Mouse (Mus musculus) small intestine, adult 10 weeks (tissue): Measurements from ENCODE around the gene Arid3b. TPM values are rescaled to one million over a fixed set of nuclear protein-coding genes. Genes with fewer than 3 reads are reported as not detected.

ENCODE experiments used
- polyA plus RNA-seq: library from polyadenylated mRNA; stranded (reverse); fragments of 350-450 nt; fragmentation: Illumina TruSeq; extraction: RNeasy Lipid Tissue Mini Kit (QIAGEN cat#74804); gene quantifications from one replicate; pipeline ENCODE4 v1.2.3, GENCODE M21; 2014; ENCODE audit warnings: low replicate concordance

Gene Arid3b
- polyA plus RNA-seq, result 3.3 TPM

GRCm38 (mm10) chr9:57836581-57837170 lies at the start of gene Arid3b:
TSS of gene Arid3b (minus strand) at chr9:57836793.

DNA sequence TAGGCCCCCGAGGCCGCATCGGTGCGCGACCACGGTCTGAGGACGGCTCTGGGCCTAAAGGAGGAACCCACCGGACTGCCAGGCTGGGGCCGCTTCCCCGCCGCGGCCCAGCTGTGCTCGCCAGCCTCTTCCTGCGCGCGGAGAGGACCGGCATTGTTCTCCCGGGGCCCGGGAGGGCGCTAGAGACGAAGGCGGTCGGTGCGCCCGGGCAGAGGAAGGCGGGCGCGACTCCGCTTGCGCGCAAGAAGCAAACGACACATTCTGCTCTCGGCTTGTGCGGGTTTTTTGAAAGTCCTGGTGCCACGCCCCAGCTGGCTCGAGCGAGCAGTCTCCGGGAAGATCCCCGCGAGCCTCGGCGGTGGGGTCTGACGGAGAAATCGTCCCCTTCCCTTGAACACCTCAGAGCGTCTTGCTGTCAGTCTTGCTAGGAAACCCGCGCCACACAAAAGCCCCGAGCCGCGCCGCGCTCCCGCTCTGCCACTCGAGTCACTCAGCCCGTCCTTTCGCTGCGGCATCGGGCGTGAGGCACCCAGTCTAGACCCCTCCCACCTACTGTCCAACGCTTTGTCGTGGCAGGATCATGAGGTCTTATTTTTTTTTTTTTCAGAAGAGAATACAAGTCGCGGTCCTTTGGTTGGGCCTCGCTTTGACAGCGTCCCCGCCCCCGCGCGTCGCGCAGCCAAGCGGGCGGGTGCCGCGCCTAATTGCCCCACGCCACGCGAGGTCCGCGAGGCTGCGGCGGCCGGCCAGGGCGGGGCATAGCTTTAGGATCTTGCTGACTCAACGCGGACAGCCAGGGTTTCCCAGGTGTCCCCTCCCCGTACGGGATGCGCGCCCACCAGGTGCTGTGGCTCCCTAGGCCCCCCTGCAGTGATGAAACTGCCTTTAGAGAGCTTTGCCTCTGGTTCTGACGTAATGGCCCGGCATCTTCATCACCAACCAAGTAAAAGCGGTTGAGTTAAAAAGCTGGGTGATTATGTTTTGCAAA lies 70.9 kb downstream of the Arid3b start, which contains the start of gene Clk3:
Gene Clk3, minus strand, starts transcription at position 497 of the 988 bp plus-strand sequence.

Other genes starting within 250 kb of the Arid3b start
- gene Ulk3, start 247.3 kb downstream of the Arid3b start, polyA plus RNA-seq, result 8.7 TPM
- not detected for gene Cplx3, start 230.5 kb downstream of the Arid3b start, polyA plus RNA-seq
- not detected for gene Lman1l, start 216.0 kb downstream of the Arid3b start, polyA plus RNA-seq
- gene Csk, start 183.2 kb downstream of the Arid3b start, polyA plus RNA-seq, result 3.2 TPM
- not detected for gene Cyp1a2, start 153.1 kb downstream of the Arid3b start, polyA plus RNA-seq
- gene Cyp1a1, start 148.9 kb downstream of the Arid3b start, polyA plus RNA-seq, result 25.2 TPM
- 3.2 TPM for gene Edc3, start 128.3 kb downstream of the Arid3b start, polyA plus RNA-seq
- gene Clk3, start 70.9 kb downstream of the Arid3b start, polyA plus RNA-seq, result 52.7 TPM
- 23.2 TPM for gene Ubl7, start 74.2 kb upstream of the Arid3b start, polyA plus RNA-seq
- 1.0 TPM for gene Sema7a, start 103.3 kb upstream of the Arid3b start, polyA plus RNA-seq
- gene Cyp11a1, start 169.6 kb upstream of the Arid3b start, polyA plus RNA-seq, result not detected
- gene Stra6, start 227.0 kb upstream of the Arid3b start, polyA plus RNA-seq, result not detected